Mouse (Mus musculus) gastrocnemius, adult 8-10 months (tissue): ENCODE measurements around the gene Gm9821. TPM values are rescaled to one million over a fixed set of nuclear protein-coding genes. Genes with fewer than 3 reads are reported as not detected.

Experiments used
- DNase-seq, 2 experiments: peaks; one replicate each; pipeline ENCODE4 v3.0.0; 2022; ENCODE audit warnings: low spot score in 2 of 2
- total RNA-seq, 4 experiments: library from RNA; stranded (reverse); gene quantifications; 2 replicates each; pipeline ENCODE4 v1.2.4; 2022

Gm9821 gene
- total RNA-seq, 4 experiments from 2014 or later: not detected

- no peak for DNase-seq
Measured at GRCm38 (mm10) chr2:91925442-91925841, 20.1 kb upstream of the Gm9821 start.

- DNase-seq: no peak
Measured at GRCm38 (mm10) chr2:91926949-91927348, 18.6 kb upstream of the Gm9821 start, which contains the start of gene Chrm4. Chrm4 (plus strand) TSS chr2:91927249.

GRCm38 (mm10) chr2:91927826-91928533 is 17.5 kb upstream of the Gm9821 start:
- DNase-seq: peak; percentile 68

GRCm38 (mm10) chr2:91928534-91929350 is 16.8 kb upstream of the Gm9821 start:
- DNase-seq: no peak

GRCm38 (mm10) chr2:91929455-91929854 is 16.0 kb upstream of the Gm9821 start:
- DNase-seq: no peak

GRCm38 (mm10) chr2:91929936-91930335 is 15.6 kb upstream of the Gm9821 start:
- DNase-seq: no peak

GRCm38 (mm10) chr2:91930761-91931291 is 14.7 kb upstream of the Gm9821 start:
- no peak for DNase-seq

- no peak for DNase-seq
Measured at GRCm38 (mm10) chr2:91931328-91932159, 14.0 kb upstream of the Gm9821 start.

- no peak for DNase-seq
Measured at GRCm38 (mm10) chr2:91932160-91932711, 13.3 kb upstream of the Gm9821 start, which contains the start of gene Mdk. Mdk (minus strand) TSS chr2:91932297.

- DNase-seq: no peak
Measured at GRCm38 (mm10) chr2:91932737-91933350, 12.7 kb upstream of the Gm9821 start.

- no peak for DNase-seq
Measured at GRCm38 (mm10) chr2:91933471-91933870, 12.0 kb upstream of the Gm9821 start.

- no peak for DNase-seq
Measured at GRCm38 (mm10) chr2:91934016-91934415, 11.5 kb upstream of the Gm9821 start.

GRCm38 (mm10) chr2:91934826-91935525 is 10.5 kb upstream of the Gm9821 start:
- DNase-seq: no peak

GRCm38 (mm10) chr2:91936154-91936553 is 9.3 kb upstream of the Gm9821 start:
- no peak for DNase-seq

- DNase-seq: no peak
Measured at GRCm38 (mm10) chr2:91939303-91939935, 6.1 kb upstream of the Gm9821 start.

- no peak for DNase-seq
Measured at GRCm38 (mm10) chr2:91942356-91942755, 3.1 kb upstream of the Gm9821 start.

- DNase-seq: peak; percentile 59 to 62
Measured at GRCm38 (mm10) chr2:91944170-91944950, 1.1 kb upstream of the Gm9821 start.

GRCm38 (mm10) chr2:91946836-91947235 is 1.3 kb downstream of the Gm9821 start:
- DNase-seq: no peak
